Mouse (Mus musculus): ENCODE measurements at regions not wholly inside any gene's neighbourhood (a gene's known extent, or its start where the extent isn't known, plus 50 kb on each side); places are given as distances from the start of the nearest gene placed in this dataset.

GRCm38 (mm10) chr1:119157171-119157700 lies 103.8 kb upstream of the Gli2 start:
- TF ChIP-seq CTCF (IDR thresholded peaks at IDR 0.05; ENCODE audit: low read depth) (no peak), EP300 (IDR thresholded peaks at IDR 0.05; ENCODE audit: low read depth) (no peak)

Data from heart, postnatal 0 days (tissue).